Mouse (Mus musculus) R1 (cell line): ENCODE measurements at regions not wholly inside any gene's neighbourhood (a gene's known extent, or its start where the extent isn't known, plus 50 kb on each side); places are given as distances from the start of the nearest gene placed in this dataset.
A peak's percentile ranks its signal among the peaks of the same experiment; 100 is the strongest.

Source experiments
- DNase-seq: peaks from one replicate; pipeline ENCODE4 v3.0.0-alpha.2; 2018; ENCODE audit warnings: low read depth, low spot score

- no peak for DNase-seq
These were observed 146.1 kb downstream of the Psat1 start for GRCm38 (mm10) chr19:15800856-15801706.

GRCm38 (mm10) chr19:15796466-15796865 lies 150.7 kb downstream of the Psat1 start:
- DNase-seq, result no peak

GRCm38 (mm10) chr19:15791942-15792341 lies 155.2 kb downstream of the Psat1 start:
- no peak for DNase-seq

GRCm38 (mm10) chr19:15791264-15791913 lies 155.7 kb downstream of the Psat1 start:
- no peak for DNase-seq

DNA sequence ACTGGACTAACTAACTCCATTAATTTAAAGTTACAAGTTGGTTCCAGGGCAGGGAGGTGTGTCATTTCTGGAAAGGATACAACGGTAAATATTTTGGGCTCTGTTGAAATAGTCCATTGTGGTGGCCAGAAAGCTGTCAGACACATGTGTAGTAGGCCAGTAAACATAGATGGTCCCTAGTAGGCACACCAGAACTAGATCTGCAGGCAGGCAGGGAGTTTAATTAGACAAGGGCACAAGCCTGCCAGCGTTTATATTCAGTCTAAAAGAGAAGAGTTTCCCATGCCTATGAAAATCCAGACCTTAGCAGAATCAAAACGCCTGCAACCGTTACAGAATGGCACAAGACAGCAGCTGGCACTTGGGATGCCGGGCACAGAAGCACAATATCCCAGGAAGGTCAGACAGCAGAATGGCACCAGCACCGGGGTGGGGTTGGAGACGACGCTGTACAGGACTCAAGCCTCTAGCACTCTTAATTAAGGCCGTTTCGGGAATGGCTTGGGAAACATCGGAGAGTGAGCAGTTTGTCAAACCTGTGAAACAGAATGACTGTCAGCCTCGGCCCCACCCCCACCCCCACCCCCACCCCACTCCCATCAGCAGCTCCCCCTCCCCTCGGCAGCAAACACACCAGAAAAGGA lies 156.4 kb downstream of the Psat1 start:
- no peak for DNase-seq

DNA sequence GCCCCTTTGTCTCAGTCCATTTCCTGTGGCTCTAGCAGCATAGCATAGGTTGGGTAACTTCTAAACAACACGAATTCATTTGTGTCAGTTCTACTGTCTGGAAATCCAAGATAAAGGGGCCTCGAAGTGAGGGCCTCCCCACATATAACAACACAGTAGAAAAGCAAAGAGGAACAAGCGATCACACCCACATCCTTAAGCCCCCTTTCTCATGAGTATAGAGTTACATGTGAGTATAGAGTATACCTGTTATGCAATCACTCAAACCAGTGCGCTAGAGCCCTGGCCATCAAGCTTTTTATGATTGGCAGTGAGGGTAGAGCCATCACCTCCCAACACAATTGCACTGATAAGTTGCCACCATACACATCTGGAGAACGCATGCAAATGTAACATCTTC lies 157.4 kb downstream of the Psat1 start:
- no peak for DNase-seq

- DNase-seq, result no peak
These were observed 162.5 kb downstream of the Psat1 start for GRCm38 (mm10) chr19:15784644-15785043.

DNA sequence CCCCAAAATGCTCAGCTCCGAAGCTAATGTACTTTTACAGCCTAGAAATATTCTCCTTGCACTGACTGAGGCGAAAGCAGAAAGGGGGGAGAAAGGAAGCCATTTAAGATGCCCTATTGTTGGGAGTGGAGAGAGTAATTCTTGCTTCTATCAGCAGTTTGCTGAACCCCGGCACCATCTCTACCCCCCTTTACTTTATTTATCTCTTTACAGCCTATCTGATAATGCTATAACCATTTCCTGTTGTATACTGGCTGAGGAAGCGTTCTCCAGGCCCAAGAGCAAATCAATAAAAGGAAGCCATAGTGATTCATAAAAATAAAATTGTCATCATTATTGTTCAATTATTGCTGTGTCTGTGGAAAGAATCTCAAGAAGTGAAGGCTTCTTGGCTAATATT lies 177.5 kb downstream of the Psat1 start:
- no peak for DNase-seq

DNA sequence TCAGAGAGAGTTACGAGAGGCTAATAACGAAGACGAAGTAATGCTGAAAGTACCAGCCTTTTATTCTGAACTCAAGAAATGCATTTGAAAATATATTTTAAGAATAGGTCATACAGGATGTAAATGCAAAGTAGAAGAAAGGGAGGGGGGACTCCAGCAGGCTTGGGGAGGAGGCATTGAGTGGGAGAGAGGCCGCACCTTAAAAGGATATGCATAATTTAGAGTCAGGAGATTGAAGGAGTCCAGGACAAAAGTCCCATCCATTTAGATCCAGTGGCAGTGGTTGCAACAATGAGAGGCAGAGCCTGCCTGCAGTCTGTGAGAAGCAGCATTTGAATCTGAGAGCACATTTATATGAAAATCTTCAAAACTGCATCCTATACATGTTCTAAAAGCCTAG lies 186.1 kb downstream of the Psat1 start:
- DNase-seq, result peak; percentile 14

- no peak for DNase-seq
These were observed 201.9 kb downstream of the Psat1 start for GRCm38 (mm10) chr19:15745026-15745777.

GRCm38 (mm10) chr19:15736200-15736599 lies 210.9 kb downstream of the Psat1 start:
- no peak for DNase-seq

DNA sequence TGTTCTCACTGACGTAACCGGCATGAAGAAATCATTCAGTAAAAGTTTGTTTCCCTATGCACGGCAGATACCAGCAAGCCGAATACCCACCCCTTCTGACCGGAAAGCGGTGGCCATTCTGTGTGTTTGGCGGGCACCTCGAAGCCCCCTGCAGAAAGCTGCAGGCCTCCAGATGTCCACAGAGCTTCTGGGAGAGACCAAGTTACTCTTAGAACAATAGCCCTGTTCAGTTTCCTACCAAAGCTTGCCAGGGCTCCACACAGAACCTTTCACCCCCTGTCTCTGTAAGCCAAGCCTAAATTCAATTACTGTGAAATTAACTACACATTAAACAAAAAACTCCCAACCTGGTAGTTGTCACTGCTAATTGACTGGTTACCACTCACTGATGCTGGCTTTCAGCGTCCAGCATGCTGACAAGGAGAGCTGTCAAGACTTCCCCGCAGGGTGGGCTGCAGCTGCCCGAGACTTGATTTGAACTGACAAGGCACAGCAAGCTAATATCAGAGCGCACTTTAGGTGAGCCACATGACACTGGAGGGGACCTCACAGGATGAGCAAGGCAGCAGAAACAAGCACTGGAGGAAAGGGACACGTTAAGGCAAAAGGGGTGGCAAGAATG lies 220.2 kb downstream of the Psat1 start:
- no peak for DNase-seq

GRCm38 (mm10) chr19:15692379-15693023 lies 254.6 kb downstream of the Psat1 start:
- DNase-seq, result no peak

- DNase-seq, result no peak
These were observed 277.1 kb downstream of the Psat1 start for GRCm38 (mm10) chr19:15669996-15670395.

GRCm38 (mm10) chr19:15669541-15669940 lies 277.6 kb downstream of the Psat1 start:
- no peak for DNase-seq

DNA sequence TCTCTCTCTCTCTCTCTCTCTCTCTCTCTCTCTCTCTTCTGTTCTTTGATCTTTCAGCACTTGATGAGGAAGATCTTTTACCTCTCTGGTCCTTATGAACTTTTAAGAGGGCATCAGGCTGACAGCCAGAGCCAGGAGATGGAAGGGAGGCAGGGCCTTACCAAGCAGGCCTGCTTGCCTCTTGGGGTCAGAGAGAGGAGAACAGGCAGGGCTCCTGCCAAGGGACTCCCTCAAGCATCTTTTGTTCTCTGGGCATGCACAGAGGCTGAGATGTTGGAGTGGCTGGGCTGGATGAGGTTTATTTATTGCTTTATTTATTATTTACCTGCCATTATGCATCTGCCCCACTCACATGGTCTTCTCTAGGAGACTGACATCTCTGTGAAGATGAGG lies 278.5 kb downstream of the Psat1 start:
- DNase-seq, result no peak

DNA sequence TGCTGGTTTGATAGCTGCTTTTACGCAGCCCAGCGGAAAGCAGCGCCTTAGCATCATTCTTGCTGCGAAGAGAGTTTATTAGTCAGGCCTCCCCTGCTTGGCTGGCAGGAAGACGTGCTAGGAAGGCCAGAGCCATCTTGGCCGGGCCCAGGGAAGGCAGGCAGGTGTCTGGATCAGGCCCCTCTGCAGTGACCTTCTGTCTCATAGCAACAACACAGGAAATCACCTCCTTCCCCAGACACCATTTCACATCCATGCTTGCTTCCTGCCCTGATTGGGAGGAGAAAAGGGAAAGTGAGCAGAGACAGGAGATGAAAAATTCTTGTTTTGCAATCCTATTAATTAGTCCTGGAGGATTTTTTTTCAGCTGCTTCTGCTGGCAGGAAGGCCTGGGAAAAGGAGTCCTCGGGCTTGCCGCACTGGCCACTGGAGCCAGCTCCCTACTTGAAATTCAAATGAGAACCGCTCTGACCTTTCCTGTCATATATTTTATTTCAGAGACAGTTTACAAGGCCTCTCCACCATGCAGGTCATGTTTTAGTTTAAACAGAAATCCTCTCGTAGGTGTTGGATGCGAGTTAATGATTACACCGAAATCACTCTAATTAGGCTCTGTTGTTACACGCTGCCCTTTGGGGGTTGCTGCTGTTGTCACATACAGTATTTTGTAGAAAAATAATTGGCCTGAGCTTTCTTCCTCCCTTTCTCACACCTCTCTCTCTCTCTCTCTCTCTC lies 279.1 kb downstream of the Psat1 start:
- peak; percentile 3 for DNase-seq

GRCm38 (mm10) chr19:15663659-15664255 lies 283.4 kb downstream of the Psat1 start:
- DNase-seq, result no peak

GRCm38 (mm10) chr19:15658611-15659010 lies 288.5 kb downstream of the Psat1 start:
- no peak for DNase-seq

GRCm38 (mm10) chr19:15657846-15658245 lies 289.3 kb downstream of the Psat1 start:
- DNase-seq, result no peak
